Mouse (Mus musculus): ENCODE results near the gene Cnot8. TPM values are rescaled to one million over a fixed set of nuclear protein-coding genes. Genes with fewer than 3 reads are reported as not detected.
A peak's percentile ranks its signal among the peaks of the same experiment; 100 is the strongest.
"Not testable (repeated sequence)": the region's sequence is repeated elsewhere in the genome, so short reads cannot be mapped to it uniquely, and the experiment has no call there.

Gene Cnot8
- total RNA-seq (2015): 57.4 and 62.3 TPM in 2 replicates
- 86.3 and 88.8 TPM in 2 replicates for total RNA-seq (2017)

GRCm38 (mm10) chr11:58103697-58104306 is at the start of gene Cnot8:
Gene Cnot8, plus strand, starts transcription at chr11:58104153.
- ATAC-seq (ENCODE audit: poor library complexity, severe bottlenecking): peak; percentile 94

- peak; percentile 70 for ATAC-seq (ENCODE audit: poor library complexity, severe bottlenecking)
These were observed 46.5 kb upstream of the Cnot8 start for GRCm38 (mm10) chr11:58057455-58057854.

- ATAC-seq (ENCODE audit: poor library complexity, severe bottlenecking): not testable (repeated sequence)
These were observed 44.2 kb upstream of the Cnot8 start for GRCm38 (mm10) chr11:58059752-58060151.

- not testable (repeated sequence) for ATAC-seq (ENCODE audit: poor library complexity, severe bottlenecking)
These were observed 42.7 kb upstream of the Cnot8 start for GRCm38 (mm10) chr11:58061218-58061617.

- ATAC-seq (ENCODE audit: poor library complexity, severe bottlenecking): no peak
These were observed 41.4 kb upstream of the Cnot8 start for GRCm38 (mm10) chr11:58062586-58062985.

GRCm38 (mm10) chr11:58065025-58065424 is 38.9 kb upstream of the Cnot8 start:
- no peak for ATAC-seq (ENCODE audit: poor library complexity, severe bottlenecking)

GRCm38 (mm10) chr11:58072978-58073377 is 31.0 kb upstream of the Cnot8 start:
- ATAC-seq (ENCODE audit: poor library complexity, severe bottlenecking): no peak

- ATAC-seq (ENCODE audit: poor library complexity, severe bottlenecking): no peak
These were observed 26.7 kb upstream of the Cnot8 start for GRCm38 (mm10) chr11:58077270-58077669.

- no peak for ATAC-seq (ENCODE audit: poor library complexity, severe bottlenecking)
These were observed 22.2 kb upstream of the Cnot8 start for GRCm38 (mm10) chr11:58081716-58082115.

GRCm38 (mm10) chr11:58092541-58092940 is 11.4 kb upstream of the Cnot8 start:
- ATAC-seq (ENCODE audit: poor library complexity, severe bottlenecking): peak; percentile 80

GRCm38 (mm10) chr11:58093021-58093528 is 10.9 kb upstream of the Cnot8 start, which contains the start of gene Gm12248:
Gene Gm12248, minus strand, starts transcription at chr11:58093134.
- peak; percentile 45 for ATAC-seq (ENCODE audit: poor library complexity, severe bottlenecking)

GRCm38 (mm10) chr11:58094766-58095165 is 9.2 kb upstream of the Cnot8 start:
- ATAC-seq (ENCODE audit: poor library complexity, severe bottlenecking): no peak

- no peak for ATAC-seq (ENCODE audit: poor library complexity, severe bottlenecking)
These were observed 8.4 kb upstream of the Cnot8 start for GRCm38 (mm10) chr11:58095561-58095960.

GRCm38 (mm10) chr11:58096160-58096559 is 7.8 kb upstream of the Cnot8 start:
- peak; percentile 75 for ATAC-seq (ENCODE audit: poor library complexity, severe bottlenecking)

- no peak for ATAC-seq (ENCODE audit: poor library complexity, severe bottlenecking)
These were observed 6.9 kb upstream of the Cnot8 start for GRCm38 (mm10) chr11:58096821-58097620.

- peak; percentile 51 for ATAC-seq (ENCODE audit: poor library complexity, severe bottlenecking)
These were observed 6.2 kb upstream of the Cnot8 start for GRCm38 (mm10) chr11:58097621-58098365.

GRCm38 (mm10) chr11:58098366-58098720 is 5.6 kb upstream of the Cnot8 start:
- not testable (repeated sequence) for ATAC-seq (ENCODE audit: poor library complexity, severe bottlenecking)

- ATAC-seq (ENCODE audit: poor library complexity, severe bottlenecking): no peak
These were observed 3.9 kb upstream of the Cnot8 start for GRCm38 (mm10) chr11:58100006-58100405.

GRCm38 (mm10) chr11:58101194-58101720 is 2.7 kb upstream of the Cnot8 start:
- ATAC-seq (ENCODE audit: poor library complexity, severe bottlenecking): no peak

- no peak for ATAC-seq (ENCODE audit: poor library complexity, severe bottlenecking)
These were observed 1.8 kb upstream of the Cnot8 start for GRCm38 (mm10) chr11:58102146-58102545.
